11 mouse cellular contexts compared by ENCODE assay signal in the genomic region with DNA sequence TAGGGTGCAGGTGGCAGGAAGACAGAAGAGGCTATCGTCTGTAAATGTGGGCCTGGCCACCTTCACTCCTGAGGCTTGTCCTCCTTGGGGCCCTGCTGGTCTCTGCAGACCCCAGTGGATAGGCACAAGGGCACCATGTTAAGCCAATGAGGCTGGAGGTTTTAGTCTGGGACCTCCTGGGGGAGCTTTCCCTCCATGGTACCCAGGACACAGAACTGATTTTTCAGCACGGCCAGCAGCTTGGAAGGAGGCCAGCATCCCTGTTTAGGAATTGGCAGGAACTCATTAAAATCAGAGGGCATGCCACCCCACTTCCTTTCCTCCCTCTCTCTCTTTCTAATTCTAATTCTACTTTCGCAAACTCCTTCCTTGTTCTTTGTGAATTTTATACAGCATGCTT. TPM values are rescaled to one million over a fixed set of nuclear protein-coding genes. Genes with fewer than 3 reads are reported as not detected.
DNase-seq lines count a peak whose midpoint lies in the region; ATAC-seq and TF ChIP-seq lines count a peak whose summit lies in the region.
"Had no signal": no experiment of that assay in that cellular context is flagged by ENCODE, and none has a peak within 500 bp of the region (broad histone marks: within the 10 kb centered on the region; RNA-seq: fewer than 3 reads in every experiment).

No protein-coding gene starts in this region.

- no peaks in the 10 kb centered on the region for H3K36me3 ChIP-seq in hindbrain, postnatal 0 days (ENCODE audit: insufficient read depth, low read length)
- no peaks in the 10 kb centered on the region for H3K36me3 ChIP-seq in hindbrain, embryonic 12.5 days
- H3K36me3 ChIP-seq in kidney, embryonic 16.5 days (ENCODE audit: insufficient read depth, low read length) = no peaks in the 10 kb centered on the region
- no peaks in the 10 kb centered on the region for H3K36me3 ChIP-seq in liver, embryonic 11.5 days (ENCODE audit: control insufficient read depth, insufficient read depth, low read length)
- H3K36me3 ChIP-seq: heart, embryonic 13.5 days; limb, embryonic 12.5 days; stomach, embryonic 15.5 days had no signal

- no peaks in the 10 kb centered on the region for H3K9me3 ChIP-seq in hindbrain, postnatal 0 days (ENCODE audit: low read length)
- no peaks in the 10 kb centered on the region for H3K9me3 ChIP-seq in hindbrain, embryonic 12.5 days (replicated peaks)
- no peaks in the 10 kb centered on the region for H3K9me3 ChIP-seq in kidney, embryonic 16.5 days (ENCODE audit: low read length)
- H3K9me3 ChIP-seq in liver, embryonic 11.5 days (ENCODE audit: control insufficient read depth, low read length) = no peaks in the 10 kb centered on the region
- H3K9me3 ChIP-seq: heart, embryonic 13.5 days; limb, embryonic 12.5 days; stomach, embryonic 15.5 days had no signal

- WGBS in hindbrain, postnatal 0 days = 33% methylated on average over 3 of the region's 3 CpGs
- WGBS in hindbrain, embryonic 12.5 days = 54% methylated on average over 3 of the region's 3 CpGs
- WGBS in kidney, embryonic 16.5 days = 31% methylated on average over 3 of the region's 3 CpGs
- 68% methylated on average over 3 of the region's 3 CpGs for WGBS in liver, embryonic 11.5 days

- H3K9ac ChIP-seq in hindbrain, postnatal 0 days (replicated peaks; ENCODE audit: low read length) = no peak overlapping the region
- no peak overlapping the region for H3K9ac ChIP-seq in hindbrain, embryonic 12.5 days
- H3K9ac ChIP-seq in kidney, embryonic 16.5 days (replicated peaks; ENCODE audit: low read length) = no peak overlapping the region
- no peak overlapping the region for H3K9ac ChIP-seq in liver, embryonic 11.5 days (ENCODE audit: low read depth, low read length)
- H3K9ac ChIP-seq: heart, embryonic 13.5 days; limb, embryonic 12.5 days; stomach, embryonic 15.5 days had no signal

- no peak overlapping the region for H3K4me2 ChIP-seq in hindbrain, postnatal 0 days (ENCODE audit: low read depth, low read length)
- H3K4me2 ChIP-seq in hindbrain, embryonic 12.5 days (replicated peaks) = no peak overlapping the region
- no peak overlapping the region for H3K4me2 ChIP-seq in kidney, embryonic 16.5 days (replicated peaks; ENCODE audit: low read depth, low read length)
- H3K4me2 ChIP-seq in liver, embryonic 11.5 days = no peak overlapping the region
- H3K4me2 ChIP-seq: heart, embryonic 13.5 days; limb, embryonic 12.5 days; stomach, embryonic 15.5 days had no signal

- no peak overlapping the region for H3K4me3 ChIP-seq in hindbrain, postnatal 0 days (ENCODE audit: low read length)
- H3K4me3 ChIP-seq in hindbrain, embryonic 12.5 days = no peak overlapping the region
- H3K4me3 ChIP-seq in kidney, embryonic 16.5 days (ENCODE audit: low read length) = no peak overlapping the region
- H3K4me3 ChIP-seq in liver, embryonic 11.5 days (ENCODE audit: low read depth, low read length) = no peak overlapping the region
- H3K4me3 ChIP-seq: heart, embryonic 13.5 days; limb, embryonic 12.5 days; myocyte; stomach, embryonic 15.5 days had no signal

- peak; percentile 66 for DNase-seq in hindbrain, postnatal 0 days (ENCODE audit: low spot score)
- DNase-seq in 3T3-L1 (ENCODE audit: low read depth, low spot score) = peak; percentile 49
- peak; percentile 77 for DNase-seq in Muller cell, postnatal 12 days (ENCODE audit: inconsistent ontology term)
- DNase-seq in liver, embryonic 11.5 days (ENCODE audit: low spot score) = no peak

- H3K27ac ChIP-seq in hindbrain, postnatal 0 days = no peak overlapping the region
- H3K27ac ChIP-seq in hindbrain, embryonic 12.5 days = no peak overlapping the region
- H3K27ac ChIP-seq in kidney, embryonic 16.5 days (ENCODE audit: low read length) = 0 out of 2 replicates have a peak overlapping the region, but pooled peaks have one; percentile 7
- no peak overlapping the region for H3K27ac ChIP-seq in liver, embryonic 11.5 days (ENCODE audit: low read depth, low read length)
- H3K27ac ChIP-seq: heart, embryonic 13.5 days; stomach, embryonic 15.5 days had no signal

- ATAC-seq in hindbrain, postnatal 0 days = no peak
- ATAC-seq in hindbrain, embryonic 12.5 days (ENCODE audit: low FRiP score) = no peak
- no peak for ATAC-seq in kidney, embryonic 16.5 days (ENCODE audit: low FRiP score, low TSS enrichment)
- ATAC-seq in monocyte, adult 5-6 weeks (replicated peaks; ENCODE audit: insufficient number of reproducible peaks, low FRiP score, low TSS enrichment, poor library complexity, severe bottlenecking) = no peak
- ATAC-seq in liver, embryonic 11.5 days (replicated peaks; ENCODE audit: low FRiP score) = no peak

- no peak for TF ChIP-seq CTCF in hindbrain, postnatal 0 days (IDR thresholded peaks at IDR 0.05; ENCODE audit: low read depth)

- 0 out of 2 replicates have a peak, but pooled peaks cover 7% of the 10 kb centered on the region for H3K4me1 ChIP-seq in hindbrain, postnatal 0 days (ENCODE audit: insufficient read depth, low read length)
- peaks cover 6% of the 10 kb centered on the region for H3K4me1 ChIP-seq in hindbrain, embryonic 12.5 days
- H3K4me1 ChIP-seq in kidney, embryonic 16.5 days (ENCODE audit: insufficient read depth, low read length) = peaks cover 4% of the 10 kb centered on the region; the same call in 1 of the 2 replicates
- H3K4me1 ChIP-seq in liver, embryonic 11.5 days (replicated peaks; ENCODE audit: control insufficient read depth, insufficient read depth, low read length) = no peaks in the 10 kb centered on the region
- H3K4me1 ChIP-seq: stomach, embryonic 15.5 days had no signal

- no peaks in the 10 kb centered on the region for H3K27me3 ChIP-seq in hindbrain, postnatal 0 days (ENCODE audit: insufficient read depth, low read length)
- no peaks in the 10 kb centered on the region for H3K27me3 ChIP-seq in hindbrain, embryonic 12.5 days
- no peaks in the 10 kb centered on the region for H3K27me3 ChIP-seq in kidney, embryonic 16.5 days (ENCODE audit: insufficient read depth, low read length)
- H3K27me3 ChIP-seq in liver, embryonic 11.5 days (replicated peaks; ENCODE audit: control insufficient read depth, insufficient read depth, low read length) = no peaks in the 10 kb centered on the region
- H3K27me3 ChIP-seq: heart, embryonic 13.5 days; limb, embryonic 12.5 days; stomach, embryonic 15.5 days had no signal

RNA-seq across cellular contexts. Expression of a gene that starts 19.1 kb away (rescaled TPM):
- 0.65 and 0.94 TPM in 2 replicates for total RNA-seq in hindbrain, postnatal 0 days (2014; rRNA removed)
- polyA plus RNA-seq in hindbrain, postnatal 0 days (2015; fragmentation: Nextera tagmentation; extraction: Ambion mirVana) = 0.15 and 0.19 TPM in 2 replicates
- 0.34 and 0.40 TPM in 2 replicates for polyA plus RNA-seq in hindbrain, embryonic 12.5 days (2016; fragmentation: Nextera tagmentation; extraction: Ambion mirVana)
- polyA plus RNA-seq in kidney, embryonic 16.5 days (2015; fragmentation: Nextera tagmentation; extraction: Ambion mirVana) = 1.7 and 1.8 TPM in 2 replicates
- total RNA-seq in monocyte, adult 5-6 weeks (2017) = not detected in 3 replicates
- 0.70 TPM in 2 replicates for polyA plus RNA-seq in liver, embryonic 11.5 days (2014; fragmentation: Nextera tagmentation; extraction: Ambion mirVana)
